Mouse (Mus musculus): ENCODE results near the gene Ubxn11.

Gene Ubxn11

GRCm38 (mm10) chr4:134091225-134091529 lies 11.2 kb upstream of the Ubxn11 start:
- DNase-seq = no peak

DNA sequence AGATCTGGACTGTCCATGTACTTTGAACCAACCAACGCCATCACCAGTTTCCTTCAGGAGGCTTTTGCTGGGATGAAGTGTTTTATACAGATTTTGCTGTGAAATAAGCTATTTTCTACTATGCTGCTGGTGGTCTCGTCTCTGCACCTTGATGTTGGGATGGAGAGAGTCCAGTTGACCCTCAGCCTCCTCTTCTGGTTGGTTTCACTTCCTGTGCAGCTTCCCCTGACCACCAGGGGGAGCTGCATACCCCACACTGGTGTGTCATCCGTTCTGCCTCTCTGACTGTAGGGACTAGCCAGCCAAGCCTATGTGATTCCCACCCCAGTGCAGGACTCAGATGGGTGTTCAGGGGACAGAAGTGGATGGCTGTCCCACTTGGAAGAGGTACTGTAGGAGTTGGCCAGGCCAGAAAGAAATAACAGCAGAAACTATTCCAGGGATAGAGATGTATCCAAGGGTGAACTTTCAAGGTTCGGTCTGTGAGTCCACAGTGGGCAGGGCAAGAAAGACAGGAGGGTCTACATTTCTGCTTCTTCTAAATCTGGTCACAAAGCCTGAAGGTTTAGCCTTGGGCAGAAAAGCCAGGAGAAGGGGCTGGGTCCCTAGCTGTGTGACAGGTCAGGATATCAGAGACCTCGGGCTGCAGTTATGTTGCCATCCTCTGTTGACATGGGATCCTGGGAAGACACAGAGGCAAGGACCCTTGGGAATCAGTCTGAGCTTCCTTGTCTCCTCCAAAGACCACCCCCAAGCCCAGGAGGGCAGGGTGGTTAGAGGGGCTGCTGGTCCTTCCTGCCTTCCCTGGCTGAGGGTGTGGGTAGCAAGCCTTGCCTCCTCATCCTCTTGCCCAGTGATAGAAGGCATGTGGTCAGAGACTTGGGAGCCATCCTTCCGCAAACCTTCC lies 9.7 kb upstream of the Ubxn11 start:
- DNase-seq = peak; percentile 73

- no peak for DNase-seq
Observed at GRCm38 (mm10) chr4:134094004-134094564, 8.3 kb upstream of the Ubxn11 start.

GRCm38 (mm10) chr4:134094923-134095547 lies 7.3 kb upstream of the Ubxn11 start, which contains the start of gene Cd52:
Cd52 (minus strand) TSS chr4:134095082.
- peak; percentile 41 for DNase-seq

GRCm38 (mm10) chr4:134096120-134096519 lies 6.2 kb upstream of the Ubxn11 start:
- no peak for DNase-seq

DNA sequence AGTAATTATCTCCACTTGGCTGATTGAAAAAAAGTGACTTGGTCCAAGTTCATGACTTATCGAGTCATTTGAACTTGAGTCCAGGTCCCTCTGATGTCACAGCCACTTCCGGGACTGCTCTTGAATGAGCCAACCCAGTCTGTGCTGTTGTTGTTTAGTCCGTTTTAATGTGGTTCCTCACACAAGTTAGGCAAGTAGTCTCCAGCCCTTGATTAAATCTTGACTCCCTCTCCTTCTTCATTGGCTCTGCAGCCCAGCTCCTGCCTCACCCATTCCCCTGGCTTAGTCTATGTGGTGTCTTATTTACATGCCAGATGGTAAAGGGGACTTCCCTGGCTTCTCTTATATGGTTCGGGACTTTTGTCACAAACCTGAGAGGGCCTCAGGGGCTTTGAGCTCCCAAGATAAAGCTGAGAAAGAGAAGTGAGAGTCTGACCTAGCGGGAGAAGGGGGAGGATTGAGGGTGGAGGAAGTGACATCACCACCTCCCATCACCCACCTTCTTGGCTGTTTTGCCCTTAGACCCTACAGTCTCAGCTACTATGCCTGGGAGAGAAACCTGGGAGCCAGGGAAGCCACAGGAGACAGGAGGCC lies 5.3 kb upstream of the Ubxn11 start:
- no peak for DNase-seq

DNA sequence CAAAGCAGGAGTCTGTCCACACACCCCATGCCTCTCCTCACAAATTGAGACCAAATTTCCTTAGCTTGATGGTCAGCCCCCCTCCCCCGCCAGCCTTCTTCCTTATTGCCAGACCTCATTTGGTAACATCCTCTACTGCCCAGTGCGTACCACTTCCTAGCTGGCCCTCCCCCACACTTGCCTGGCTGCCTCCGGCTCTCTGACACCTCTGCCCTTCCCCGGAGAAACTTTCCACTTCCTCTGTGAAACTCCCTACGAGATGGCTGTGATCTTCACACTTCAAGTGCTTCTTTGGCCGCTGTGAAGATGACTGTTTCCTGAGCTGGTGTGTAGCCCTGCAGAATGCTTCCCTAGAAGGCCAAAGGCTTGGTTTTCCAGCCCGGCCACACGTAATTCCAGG lies 3.7 kb upstream of the Ubxn11 start:
- peak; percentile 47 for DNase-seq

- DNase-seq = no peak
Observed at GRCm38 (mm10) chr4:134100245-134100644, 2.1 kb upstream of the Ubxn11 start.

- no peak for DNase-seq
Observed at GRCm38 (mm10) chr4:134102742-134103119, 361 bp downstream of the Ubxn11 start.

DNA sequence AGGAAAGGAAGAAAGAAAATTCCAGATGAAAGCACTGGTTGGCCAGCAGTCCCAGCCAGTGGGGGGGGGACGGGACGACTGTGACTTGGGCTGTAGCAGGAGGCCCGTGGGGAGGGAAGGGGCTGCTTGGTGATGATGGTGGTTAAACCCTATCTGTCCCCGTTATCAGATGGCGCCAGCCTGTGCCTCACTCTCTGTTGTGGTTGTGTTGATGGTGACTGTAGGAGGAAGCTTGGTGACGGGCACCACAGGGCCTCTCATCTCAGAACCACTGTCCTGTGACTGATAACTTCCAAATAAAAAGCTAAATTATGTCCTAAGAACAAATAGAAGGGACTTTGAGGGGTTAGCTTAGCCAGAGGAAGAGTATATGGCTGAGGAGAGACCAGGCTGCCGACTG lies 3.7 kb downstream of the Ubxn11 start:
- no peak for DNase-seq

DNA sequence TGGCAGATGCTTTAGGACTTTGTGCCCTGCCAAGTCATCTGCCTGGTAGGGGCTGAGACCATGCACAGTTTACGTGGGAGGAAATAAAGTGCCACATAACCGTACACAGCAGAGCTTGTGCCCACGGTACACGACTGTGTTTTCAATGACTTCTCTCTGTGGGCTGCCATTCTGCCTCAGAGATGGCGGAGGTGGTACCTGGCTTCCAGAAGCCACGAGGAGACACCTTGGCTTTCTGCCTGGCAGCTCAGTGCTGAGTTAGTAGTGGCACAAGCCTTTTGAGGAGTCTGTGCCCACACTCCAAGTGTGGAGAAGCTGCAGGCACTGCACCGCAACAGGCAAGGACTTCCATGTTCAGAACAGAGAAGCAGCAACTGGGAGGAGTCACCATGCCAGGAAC lies 5.4 kb downstream of the Ubxn11 start:
- no peak for DNase-seq

GRCm38 (mm10) chr4:134108196-134108595 lies 5.8 kb downstream of the Ubxn11 start:
- no peak for DNase-seq

- no peak for DNase-seq
Observed at GRCm38 (mm10) chr4:134110653-134111052, 8.3 kb downstream of the Ubxn11 start.

DNA sequence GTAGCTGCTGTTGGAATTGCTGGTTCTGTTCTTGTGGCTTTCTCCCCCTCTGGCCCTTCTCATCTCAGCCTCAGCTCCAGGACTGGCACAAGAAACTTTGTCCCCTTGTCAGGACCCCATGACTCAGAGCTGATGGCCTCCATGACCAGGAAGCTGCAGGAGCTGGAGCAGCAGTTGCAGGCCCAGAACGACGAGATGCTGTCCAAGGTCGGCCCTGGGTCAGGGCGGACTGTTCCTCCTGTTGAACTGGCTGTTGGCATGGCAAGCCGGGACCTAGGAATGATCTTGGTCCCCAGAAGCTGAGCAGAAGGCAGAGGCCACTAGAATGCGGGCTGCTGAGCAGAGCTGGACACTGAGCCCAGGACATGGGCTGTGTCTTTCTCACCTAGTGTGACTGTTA lies 10.0 kb downstream of the Ubxn11 start:
- DNase-seq = no peak

DNA sequence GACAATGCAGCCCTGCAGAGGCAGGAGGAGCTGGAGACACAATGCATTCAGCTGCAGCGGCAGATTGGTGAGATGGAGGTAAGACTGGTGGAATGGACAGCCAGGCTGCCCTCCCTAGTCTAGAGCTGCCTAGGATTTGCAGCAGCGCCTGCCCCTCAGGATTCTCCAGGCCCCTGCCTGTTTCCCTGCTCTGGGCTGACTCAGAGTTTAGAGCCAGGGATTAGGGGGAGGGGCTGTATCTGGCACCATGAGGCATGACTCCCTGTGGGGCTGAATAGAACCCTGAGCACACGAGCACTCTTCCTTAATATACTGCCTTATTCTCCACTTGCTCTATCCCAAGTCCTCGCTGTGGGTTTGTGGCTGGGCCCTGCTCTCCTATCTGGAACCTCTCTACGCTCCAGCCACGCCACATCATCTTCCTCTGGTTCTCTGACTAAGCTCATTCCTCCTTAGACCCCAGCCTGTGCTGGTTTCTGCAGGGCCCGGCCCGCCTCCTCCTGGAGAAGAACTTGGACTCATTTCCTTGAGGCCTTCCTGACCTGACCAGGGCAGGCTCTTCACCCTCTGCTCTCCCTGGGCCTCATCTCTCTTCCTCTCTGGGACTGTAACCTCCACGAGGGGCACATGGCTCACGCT lies 11.1 kb downstream of the Ubxn11 start:
- no peak for DNase-seq

GRCm38 (mm10) chr4:134114038-134114437 lies 11.7 kb downstream of the Ubxn11 start:
- no peak for DNase-seq

DNA sequence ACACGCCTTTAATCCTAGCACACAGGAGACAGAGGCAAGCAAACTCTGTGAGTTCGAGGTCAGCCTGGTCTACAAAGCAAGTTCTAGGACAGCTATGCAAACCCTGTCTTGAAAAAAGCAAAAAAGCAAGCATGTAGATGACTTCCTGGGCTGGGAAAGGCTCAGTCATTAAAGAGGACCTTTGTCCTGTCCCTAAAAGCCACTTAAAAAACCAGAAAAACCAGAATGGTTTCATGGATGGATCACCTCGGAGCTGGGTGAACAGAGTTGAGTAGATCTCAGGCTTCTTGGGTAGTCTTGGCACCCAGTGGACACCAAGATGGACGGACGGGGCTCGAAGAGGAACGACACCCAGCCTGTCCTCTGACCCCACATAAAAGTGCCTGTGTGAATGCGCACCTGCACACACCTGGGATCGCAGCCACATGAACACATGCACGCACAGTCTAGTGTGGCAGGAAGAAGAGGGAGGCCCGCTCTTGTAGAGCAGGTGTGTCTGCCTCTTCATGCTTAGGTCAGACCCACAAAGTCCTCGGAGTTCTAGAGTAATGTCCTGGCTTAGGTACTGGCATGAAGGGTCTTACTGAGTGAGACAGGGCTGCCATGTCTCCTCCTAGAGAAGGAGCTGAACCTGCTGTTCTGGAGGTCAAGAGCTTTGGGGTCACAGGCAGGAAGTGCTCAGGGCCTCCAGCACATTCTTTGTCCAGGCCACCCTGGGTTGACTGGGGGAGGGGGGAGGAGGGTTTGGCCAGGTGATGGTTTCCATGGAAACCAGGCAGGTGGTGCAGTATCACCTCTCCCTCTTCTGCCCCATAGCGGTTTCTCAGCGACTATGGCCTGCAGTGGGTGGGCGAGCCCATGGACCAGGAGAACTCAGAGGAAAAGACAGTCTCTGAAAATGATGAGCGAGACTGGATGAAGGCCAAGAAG lies 13.1 kb downstream of the Ubxn11 start:
- no peak for DNase-seq

GRCm38 (mm10) chr4:134116501-134116900 lies 14.1 kb downstream of the Ubxn11 start:
- no peak for DNase-seq

GRCm38 (mm10) chr4:134117012-134117411 lies 14.6 kb downstream of the Ubxn11 start:
- DNase-seq = no peak

DNA sequence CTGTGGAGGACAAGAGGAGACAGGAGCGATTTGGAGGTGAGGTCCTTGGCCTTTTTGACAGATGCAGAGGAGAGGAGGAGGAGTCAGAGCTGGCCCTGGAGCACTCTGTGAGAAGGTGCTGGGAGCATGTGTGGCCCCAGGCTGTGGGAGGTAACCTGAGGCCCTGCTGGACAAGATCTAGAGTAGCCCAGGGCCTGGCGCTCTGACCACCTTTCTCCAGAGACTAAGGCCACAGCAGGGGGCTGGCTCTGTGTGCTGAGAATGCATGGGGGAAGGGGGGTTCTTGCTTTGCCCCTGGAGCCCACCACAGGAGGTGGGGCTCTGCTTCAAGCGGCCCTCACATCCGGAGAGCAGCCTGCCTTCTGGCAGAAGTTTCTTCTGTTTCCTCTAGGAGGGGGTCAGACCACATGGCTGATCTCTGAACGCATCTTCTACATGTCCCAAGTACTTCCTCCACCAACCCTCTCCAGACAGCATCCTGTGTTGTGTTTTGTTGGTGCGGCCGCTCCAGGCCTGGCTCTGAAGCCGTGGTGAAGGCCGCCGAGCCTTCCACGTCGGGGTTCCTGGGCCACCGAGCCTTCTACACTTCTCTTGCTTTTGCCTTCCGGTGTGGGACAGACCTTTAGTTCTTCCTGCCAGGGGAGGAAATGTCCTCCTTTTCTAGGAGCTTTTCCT lies 15.9 kb downstream of the Ubxn11 start:
- DNase-seq = no peak

GRCm38 (mm10) chr4:134119042-134119441 lies 16.7 kb downstream of the Ubxn11 start:
- DNase-seq = no peak

DNA sequence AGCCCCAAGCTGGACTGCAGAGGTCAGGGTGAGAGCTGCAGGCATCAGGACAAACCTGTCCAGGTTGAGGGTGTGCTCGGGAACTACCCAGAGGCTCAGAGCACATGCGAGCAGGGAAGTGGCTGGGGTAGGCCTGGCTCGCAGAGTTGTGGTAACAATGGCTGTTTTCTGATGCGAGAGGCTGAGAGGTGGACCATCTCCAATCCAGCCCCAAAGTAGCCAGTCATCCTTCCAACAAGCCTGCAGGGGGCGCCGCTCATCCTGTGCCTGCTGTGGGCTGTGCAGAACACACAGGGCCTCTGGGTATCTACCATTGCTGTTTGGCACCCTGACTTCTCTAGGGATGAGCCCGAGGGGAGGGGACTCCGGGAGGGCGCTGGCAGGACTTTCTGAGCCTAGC lies 17.3 kb downstream of the Ubxn11 start:
- no peak for DNase-seq
